Mouse (Mus musculus): ENCODE results near the gene Il17rc.

Gene Il17rc

GRCm38 (mm10) chr6:113471297-113471936 lies at the start of gene Il17rc:
Il17rc (plus strand) TSS chr6:113471427.
- in situ Hi-C loops (cut with MboI; ENCODE audit: low sequenced_read_pairs), result no loop called here

- in situ Hi-C loops (cut with MboI; ENCODE audit: low sequenced_read_pairs), result no loop called here
These were observed 48.2 kb upstream of the Il17rc start for GRCm38 (mm10) chr6:113423000-113423399.

- in situ Hi-C loops (cut with MboI; ENCODE audit: low sequenced_read_pairs), result no loop called here
These were observed 47.0 kb upstream of the Il17rc start for GRCm38 (mm10) chr6:113424187-113424586.

GRCm38 (mm10) chr6:113426696-113427095 lies 44.5 kb upstream of the Il17rc start:
- in situ Hi-C loops (cut with MboI; ENCODE audit: low sequenced_read_pairs), result no loop called here

- in situ Hi-C loops (cut with MboI; ENCODE audit: low sequenced_read_pairs), result no loop called here
These were observed 43.8 kb upstream of the Il17rc start for GRCm38 (mm10) chr6:113427397-113427796.

GRCm38 (mm10) chr6:113428006-113428405 lies 43.2 kb upstream of the Il17rc start:
- in situ Hi-C loops (cut with MboI; ENCODE audit: low sequenced_read_pairs), result no loop called here

- in situ Hi-C loops (cut with MboI; ENCODE audit: low sequenced_read_pairs), result no loop called here
These were observed 41.3 kb upstream of the Il17rc start for GRCm38 (mm10) chr6:113429965-113430364.

GRCm38 (mm10) chr6:113430846-113431245 lies 40.4 kb upstream of the Il17rc start:
- in situ Hi-C loops (cut with MboI; ENCODE audit: low sequenced_read_pairs), result no loop called here

GRCm38 (mm10) chr6:113431801-113432200 lies 39.4 kb upstream of the Il17rc start:
- in situ Hi-C loops (cut with MboI; ENCODE audit: low sequenced_read_pairs), result no loop called here

GRCm38 (mm10) chr6:113433661-113434060 lies 37.6 kb upstream of the Il17rc start:
- in situ Hi-C loops (cut with MboI; ENCODE audit: low sequenced_read_pairs), result no loop called here

GRCm38 (mm10) chr6:113434691-113435090 lies 36.5 kb upstream of the Il17rc start:
- in situ Hi-C loops (cut with MboI; ENCODE audit: low sequenced_read_pairs), result no loop called here

- in situ Hi-C loops (cut with MboI; ENCODE audit: low sequenced_read_pairs), result no loop called here
These were observed 35.5 kb upstream of the Il17rc start, which contains the start of gene Cidec for GRCm38 (mm10) chr6:113435664-113436205. Cidec (minus strand) TSS chr6:113435760.

- in situ Hi-C loops (cut with MboI; ENCODE audit: low sequenced_read_pairs), result no loop called here
These were observed 34.1 kb upstream of the Il17rc start for GRCm38 (mm10) chr6:113437135-113437534.

- in situ Hi-C loops (cut with MboI; ENCODE audit: low sequenced_read_pairs), result no loop called here
These were observed 32.4 kb upstream of the Il17rc start for GRCm38 (mm10) chr6:113438721-113439430.

- in situ Hi-C loops (cut with MboI; ENCODE audit: low sequenced_read_pairs), result no loop called here
These were observed 30.5 kb upstream of the Il17rc start for GRCm38 (mm10) chr6:113440686-113441085.

- in situ Hi-C loops (cut with MboI; ENCODE audit: low sequenced_read_pairs), result no loop called here
These were observed 30.0 kb upstream of the Il17rc start for GRCm38 (mm10) chr6:113441147-113441680.

- in situ Hi-C loops (cut with MboI; ENCODE audit: low sequenced_read_pairs), result no loop called here
These were observed 29.2 kb upstream of the Il17rc start for GRCm38 (mm10) chr6:113442087-113442441.

GRCm38 (mm10) chr6:113442442-113443090 lies 28.7 kb upstream of the Il17rc start, which contains the start of gene Jagn1:
Jagn1 (plus strand) TSS chr6:113442569.
- in situ Hi-C loops (cut with MboI; ENCODE audit: low sequenced_read_pairs), result no loop called here

GRCm38 (mm10) chr6:113443091-113443490 lies 28.1 kb upstream of the Il17rc start:
- in situ Hi-C loops (cut with MboI; ENCODE audit: low sequenced_read_pairs), result no loop called here

GRCm38 (mm10) chr6:113444207-113444965 lies 26.8 kb upstream of the Il17rc start:
- in situ Hi-C loops (cut with MboI; ENCODE audit: low sequenced_read_pairs), result no loop called here

GRCm38 (mm10) chr6:113447639-113448038 lies 23.6 kb upstream of the Il17rc start:
- in situ Hi-C loops (cut with MboI; ENCODE audit: low sequenced_read_pairs), result no loop called here
